Mouse (Mus musculus): ENCODE data around the gene Tmem132b. TPM values are rescaled to one million over a fixed set of nuclear protein-coding genes. Genes with fewer than 3 reads are reported as not detected.

The Tmem132b gene
- total RNA-seq, 2 experiments from 2014 or later: 0.03 to 0.24 TPM

DNA sequence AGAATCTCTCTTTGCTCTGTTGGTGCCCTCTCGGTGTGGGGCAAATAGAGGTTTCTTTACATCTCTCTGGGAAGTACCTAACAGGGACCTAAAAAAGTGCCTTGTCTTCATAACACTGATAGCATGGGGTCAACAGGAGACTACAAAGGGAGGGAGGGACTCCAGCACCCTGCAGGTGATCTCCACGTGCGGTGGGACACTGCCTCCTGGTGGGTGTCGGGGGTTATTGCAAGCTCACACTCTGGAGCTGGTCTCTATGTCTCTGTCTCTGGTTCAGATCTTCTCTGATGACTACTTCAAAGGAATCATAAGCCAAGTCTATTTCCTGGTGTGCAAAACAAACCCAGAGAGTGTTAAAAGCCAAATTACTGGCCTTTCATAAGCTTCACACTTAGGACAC is 47.6 kb downstream of the Tmem132b start:
- no peak for DNase-seq

DNA sequence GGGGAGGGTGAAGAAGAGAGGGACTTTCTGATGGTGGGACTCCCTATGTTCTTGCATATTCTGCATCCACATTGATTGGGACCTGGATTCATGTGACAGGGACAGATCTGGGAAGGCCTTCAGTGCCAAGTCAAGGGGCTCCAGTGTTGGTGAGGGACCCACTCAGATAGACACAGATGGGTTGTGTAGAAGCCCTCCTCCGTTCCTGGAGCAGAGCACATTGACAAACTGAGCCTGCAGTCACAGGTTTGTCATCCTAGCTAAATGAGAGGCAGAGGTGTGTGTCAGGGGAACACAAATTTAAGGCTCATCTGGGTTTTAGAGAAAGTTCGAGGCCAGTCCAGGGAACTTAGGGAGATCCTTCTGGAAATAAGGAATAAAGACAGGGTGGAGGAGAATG is 51.7 kb downstream of the Tmem132b start:
- no peak for DNase-seq

DNA sequence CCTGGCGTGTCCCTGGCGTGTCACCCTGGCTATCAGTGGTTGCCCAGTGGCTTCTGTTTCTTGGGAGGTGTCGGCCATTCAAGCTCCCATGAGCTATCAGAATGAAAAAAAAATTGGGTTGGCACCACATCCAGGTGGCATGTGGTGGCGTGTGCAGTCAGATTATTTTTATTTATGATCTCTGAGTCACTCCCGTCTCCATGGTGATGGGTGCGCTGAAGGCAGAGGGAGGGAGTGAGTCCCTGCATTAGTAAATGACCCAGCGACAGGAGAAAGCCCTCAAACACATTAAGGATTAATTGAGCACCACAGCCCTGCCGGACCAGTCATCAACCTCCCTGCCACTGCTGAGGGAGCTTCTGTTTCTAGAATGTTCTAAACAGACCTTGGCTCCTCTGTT is 52.3 kb downstream of the Tmem132b start:
- DNase-seq: no peak

DNA sequence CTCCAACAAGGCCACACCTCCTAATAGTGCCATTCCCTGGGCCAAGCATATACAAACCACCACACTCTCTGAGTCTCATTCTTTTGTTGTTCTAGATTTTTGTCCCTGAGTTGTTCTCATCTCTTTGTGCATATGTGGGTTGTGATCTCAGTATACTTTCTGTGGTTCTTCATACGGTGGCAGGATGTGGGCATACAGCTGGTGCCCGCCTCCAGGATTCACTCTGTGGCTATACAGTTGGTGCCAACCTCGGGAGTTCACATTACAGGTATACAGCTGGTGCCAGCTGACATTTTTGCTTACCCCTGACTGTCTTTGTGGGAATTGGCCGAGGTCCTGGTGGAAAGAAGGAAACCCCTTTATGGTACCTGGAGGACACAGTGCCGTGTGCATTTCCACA is 53.6 kb downstream of the Tmem132b start:
- DNase-seq: no peak

DNA sequence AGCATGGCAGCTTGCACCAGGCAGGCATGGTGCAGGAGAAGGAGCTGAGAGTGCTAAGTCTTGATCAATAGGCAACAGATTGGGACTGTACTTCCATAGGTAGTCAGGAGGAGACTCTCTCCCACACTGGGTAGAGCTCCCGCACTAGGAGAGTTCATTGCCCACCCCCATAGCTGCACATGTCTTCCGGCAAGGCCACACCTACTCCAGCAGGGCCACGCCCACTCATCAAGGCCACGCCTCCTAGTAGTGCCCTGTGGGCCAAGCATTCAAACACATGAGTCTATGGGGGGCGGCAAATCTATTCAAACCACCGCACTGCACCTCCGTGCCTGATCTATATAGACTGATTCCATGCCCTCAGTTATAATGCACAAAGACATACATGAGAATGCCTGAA is 56.6 kb downstream of the Tmem132b start:
- no peak for DNase-seq

DNA sequence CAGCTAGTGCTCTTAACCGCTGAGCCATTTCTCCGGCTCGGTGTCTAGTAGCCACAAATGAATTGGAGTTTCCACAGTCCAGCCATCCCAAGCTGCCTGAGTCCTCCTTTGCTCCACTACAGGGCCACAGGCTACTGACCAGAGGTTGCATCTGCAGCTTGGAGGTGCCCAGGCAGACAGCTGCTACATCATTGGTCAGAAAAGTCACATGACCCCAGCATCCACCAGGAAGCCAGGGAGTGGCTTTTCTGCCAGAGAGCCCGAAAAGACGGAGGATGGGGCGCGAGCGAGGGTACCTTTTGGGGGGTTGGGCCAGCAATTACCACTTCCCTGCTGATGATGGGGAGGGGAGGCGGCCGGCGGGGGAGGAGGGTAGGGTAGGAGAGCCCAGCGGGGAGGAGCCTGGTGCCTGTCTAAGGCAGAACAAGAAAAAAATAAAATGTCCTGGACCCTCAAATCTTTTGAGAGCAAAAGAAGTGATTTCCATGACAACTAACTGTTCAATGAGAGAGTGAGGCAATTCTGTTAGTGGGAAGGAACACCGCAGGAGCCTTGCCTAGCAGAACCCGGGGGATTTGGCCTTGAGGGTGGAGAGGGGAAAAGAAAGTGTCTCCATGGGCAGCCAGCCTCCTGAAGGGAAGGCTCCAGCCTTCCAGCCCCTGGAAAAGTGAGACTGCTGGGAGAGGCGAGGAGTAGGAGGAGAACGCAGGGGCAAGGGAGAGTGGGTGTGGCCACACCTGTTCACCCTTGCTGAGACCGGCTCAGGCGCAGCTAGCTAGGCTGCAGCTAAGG is 57.5 kb downstream of the Tmem132b start:
- DNase-seq: no peak

DNA sequence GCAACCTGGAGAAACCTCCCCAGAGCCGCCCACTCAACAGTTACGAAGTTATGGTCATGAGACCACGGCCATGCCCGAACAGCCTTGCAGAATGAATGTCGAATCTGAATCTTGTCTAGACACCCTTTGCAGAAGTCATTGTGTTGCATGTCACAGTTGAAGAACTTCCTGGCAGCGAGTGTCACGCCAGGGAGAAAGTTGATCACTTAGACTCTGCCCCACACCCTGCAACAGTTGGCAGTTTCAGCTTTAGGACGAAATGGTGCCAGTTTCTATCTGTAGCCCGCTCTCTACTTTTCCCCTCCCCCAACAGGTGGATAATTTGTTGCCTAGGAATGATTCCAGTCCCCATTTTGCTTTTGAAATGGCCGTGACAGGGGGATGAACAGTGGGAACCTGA is 66.5 kb downstream of the Tmem132b start:
- DNase-seq: no peak

DNA sequence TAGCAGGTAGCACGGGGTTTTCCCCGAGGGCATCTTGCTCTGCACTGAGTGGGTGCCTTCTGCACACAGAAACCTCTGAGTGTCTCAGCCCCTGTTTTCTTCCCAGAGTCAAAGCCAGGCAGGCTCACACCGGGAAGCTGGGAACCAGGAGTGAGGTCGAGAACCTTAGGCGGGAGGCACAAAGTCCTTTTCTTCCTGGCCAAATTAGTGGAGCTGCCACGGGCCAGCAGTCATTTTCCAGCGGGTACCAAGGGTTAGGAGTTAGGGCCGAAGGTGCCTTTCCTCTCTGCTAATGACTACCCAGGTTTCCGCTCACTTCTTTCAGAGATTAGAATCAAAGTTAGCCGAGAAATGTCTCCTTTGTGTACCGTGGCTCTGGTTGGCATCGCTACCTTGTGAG is 75.6 kb downstream of the Tmem132b start:
- DNase-seq: no peak

DNA sequence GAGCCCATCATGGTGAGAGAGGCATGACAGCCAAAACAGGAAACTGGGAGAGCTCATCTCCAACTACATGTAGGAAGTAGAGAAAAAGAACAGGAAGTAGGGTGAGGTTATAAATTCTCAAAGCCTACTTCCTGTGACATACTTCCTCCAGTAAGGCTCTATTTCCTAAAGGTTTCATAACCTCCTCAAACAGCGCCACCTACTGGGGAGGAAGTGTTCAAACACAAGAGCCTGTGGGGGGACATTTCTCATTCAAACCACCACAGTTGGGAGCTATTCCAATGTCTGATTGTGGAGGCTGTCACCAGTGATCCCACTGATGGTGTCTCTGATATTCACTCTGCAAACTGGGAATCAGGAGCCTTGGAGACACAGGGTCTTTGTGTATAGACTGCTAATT is 78.4 kb downstream of the Tmem132b start:
- no peak for DNase-seq

DNA sequence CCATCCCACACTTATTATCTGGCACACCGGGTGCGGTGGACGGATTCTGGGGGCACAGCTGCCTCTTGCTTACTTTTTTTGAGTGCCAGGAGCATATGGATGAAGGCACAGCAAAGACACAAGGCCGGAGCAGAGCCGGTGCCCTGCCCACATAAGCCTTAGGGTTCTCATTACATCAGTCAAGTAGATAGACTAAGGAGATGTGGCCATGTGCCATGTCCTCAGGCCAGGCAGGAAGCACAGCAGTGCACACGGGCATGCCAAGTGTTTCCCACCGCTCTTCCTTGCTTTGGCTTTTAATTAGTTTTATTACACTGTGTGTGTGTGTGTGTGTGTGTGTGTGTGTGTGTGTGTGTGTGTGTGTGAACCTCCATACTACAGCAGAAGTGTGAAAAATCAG is 80.9 kb downstream of the Tmem132b start:
- no peak for DNase-seq

DNA sequence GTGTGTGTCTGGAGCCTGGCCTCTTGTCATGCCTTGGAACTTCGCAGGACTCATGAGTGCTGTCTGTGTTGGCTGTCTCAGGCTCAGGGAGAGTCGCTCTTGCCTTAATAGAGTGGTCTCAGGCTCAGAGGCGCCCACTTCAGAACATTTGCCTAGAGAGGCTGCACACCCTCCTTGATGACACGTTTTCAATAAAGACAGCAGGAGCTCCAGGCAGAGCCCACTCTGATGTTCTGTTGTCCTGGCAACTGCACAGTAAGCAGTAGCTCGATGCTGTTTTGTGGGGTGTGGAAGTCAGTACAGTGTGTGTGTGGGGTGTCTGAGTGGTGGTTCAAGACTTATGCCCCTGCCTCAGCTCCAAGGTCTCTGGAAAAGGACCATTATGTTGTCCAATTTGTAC is 81.6 kb downstream of the Tmem132b start:
- no peak for DNase-seq

DNA sequence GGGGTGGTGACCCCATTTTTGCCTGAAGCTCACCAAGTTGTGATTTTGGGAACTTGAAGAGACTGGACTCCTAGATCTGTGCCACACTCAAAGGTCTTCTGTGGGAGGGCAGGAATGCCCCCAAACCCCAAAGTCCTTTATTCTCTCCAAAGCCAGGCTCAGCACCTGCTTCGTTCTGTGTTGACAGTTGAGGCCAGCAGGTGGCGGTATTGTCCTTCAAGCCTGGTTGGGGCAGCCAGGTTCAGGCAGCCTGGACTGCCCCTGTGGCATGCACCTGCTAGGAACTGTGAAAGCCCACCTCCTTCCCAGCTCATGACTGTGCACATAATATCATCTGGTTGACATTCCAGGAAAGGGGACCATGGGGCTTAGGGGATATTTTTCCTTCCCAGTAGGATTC is 82.8 kb downstream of the Tmem132b start:
- DNase-seq: no peak

DNA sequence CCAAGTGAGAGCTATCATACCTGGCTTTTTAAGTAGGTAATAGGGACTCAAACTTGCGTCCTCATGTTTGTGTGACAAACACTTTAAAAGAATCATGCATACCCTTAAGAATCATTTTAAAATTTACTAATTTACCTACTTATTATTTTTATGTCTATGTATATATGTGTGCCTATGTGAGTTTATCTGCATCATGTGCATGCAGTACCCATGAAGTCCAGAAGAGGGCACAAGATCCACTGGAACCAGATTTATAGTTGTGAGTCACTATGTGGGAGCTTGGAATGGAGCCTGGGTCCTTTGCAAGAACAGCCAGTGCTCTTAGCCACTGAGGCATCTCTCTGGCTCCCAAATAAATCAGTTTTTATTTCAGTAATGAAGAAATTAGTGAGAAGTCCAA is 85.5 kb downstream of the Tmem132b start:
- no peak for DNase-seq

DNA sequence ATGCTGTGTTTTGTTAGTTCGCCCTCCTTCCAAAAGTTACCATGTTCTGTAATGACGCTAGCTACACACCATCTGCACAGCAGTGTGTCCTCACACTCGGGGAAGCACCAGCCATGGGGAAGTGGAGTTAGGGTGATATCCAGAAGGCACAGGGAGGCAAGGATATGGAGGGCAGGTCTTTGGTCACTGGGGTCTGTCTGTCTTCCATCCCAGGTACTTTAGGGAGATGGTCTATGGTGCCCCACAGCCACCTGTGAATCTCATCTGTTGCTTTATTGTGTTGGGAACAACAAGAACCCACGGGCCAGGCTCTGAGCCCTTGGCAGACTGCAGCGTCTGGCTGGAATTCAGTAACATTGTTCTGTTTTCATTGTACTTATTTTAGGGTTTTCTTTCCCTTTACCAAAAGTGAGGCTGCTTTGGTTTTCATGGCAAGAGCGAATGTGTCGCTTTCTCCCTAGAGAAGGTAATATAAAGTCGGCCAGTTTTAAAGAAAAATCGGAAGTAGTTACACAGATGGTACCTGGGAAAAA is 96.3 kb downstream of the Tmem132b start:
- no peak for DNase-seq

DNA sequence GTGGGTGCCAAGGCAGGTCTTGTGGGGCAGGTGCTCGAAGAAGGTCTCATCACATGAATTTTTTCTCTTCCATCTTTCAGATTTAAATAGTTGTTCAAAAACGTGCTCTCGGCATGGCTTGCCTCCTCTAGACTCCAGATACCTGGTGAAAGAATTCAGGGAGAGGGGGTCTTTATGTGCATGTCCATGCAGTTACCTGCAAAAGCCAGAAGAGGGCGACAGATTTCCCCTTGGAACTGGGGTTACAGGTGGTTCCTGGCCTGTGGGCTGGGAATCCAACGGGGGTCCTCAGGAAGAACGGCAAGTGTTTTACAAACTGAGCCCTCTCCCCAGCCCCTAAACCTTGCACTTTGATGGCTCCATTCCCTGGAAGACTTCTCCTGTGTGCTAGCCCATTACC is 103.1 kb downstream of the Tmem132b start:
- DNase-seq: no peak

DNA sequence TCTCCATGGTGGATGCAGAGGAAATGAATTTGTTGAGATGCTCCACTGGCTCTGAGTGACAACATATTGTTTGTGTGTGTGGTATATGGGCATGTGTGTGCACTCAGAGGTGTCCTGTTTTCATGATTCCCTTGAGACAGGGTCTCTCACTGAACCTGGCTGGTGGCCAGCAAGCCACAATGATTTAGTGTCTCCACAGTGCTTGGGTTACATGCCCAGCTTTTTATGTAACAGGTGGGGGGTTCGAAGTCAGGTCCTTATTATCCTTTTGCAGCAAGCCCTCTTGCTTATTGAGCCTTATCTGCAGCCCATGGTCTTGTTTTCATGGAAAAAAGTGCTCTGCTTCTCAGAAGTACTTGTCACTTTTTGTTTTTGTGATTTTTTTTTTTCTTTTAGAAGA is 109.4 kb downstream of the Tmem132b start:
- DNase-seq: no peak

DNA sequence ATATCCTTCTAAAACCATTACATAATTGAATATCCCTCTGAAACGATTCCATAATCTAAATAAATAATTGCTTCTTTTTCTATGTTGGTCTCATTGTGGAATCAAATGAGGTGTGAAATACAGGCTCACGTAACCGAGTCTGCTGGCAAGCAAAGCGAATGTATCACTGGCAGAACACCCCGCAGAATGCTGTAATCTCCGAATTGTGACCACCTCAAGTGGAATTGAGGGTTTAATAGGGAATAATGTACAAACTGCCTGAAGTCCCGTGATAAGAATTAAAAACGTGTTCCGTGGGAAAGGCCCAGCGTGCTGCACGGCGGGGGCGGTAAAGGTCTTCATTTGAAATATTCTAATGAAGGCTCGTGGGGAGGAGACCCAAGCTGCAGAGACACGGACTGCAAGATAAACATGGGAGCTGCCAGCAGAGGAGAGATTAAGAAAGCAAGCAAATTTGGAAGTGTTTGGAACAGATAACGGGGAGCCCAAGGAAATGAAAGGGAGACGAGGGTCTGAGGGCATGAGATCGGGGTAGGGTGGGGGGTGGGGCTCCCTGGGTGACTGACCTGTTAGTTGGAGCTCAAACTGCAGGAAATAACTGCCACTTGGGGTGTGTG is 110.1 kb downstream of the Tmem132b start:
- no peak for DNase-seq

DNA sequence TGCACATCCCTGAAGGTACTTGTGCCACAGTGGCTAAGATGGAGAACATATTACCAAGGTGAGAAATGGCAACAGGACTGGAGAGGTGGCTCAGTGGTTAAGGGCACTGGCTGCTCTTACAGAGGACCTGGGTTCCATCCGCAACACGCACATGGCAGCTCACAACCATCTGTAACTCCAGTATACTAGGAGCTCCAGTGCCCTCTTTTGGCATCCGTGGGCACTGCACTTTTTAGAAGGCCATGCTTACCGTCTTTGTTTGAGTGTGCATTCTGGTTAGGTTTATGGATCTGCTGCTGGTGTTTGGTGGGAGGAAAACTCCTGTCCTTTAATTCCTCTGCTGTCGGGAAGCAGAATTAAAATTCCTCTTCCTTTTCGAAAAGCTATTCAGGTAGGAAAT is 116.7 kb downstream of the Tmem132b start:
- DNase-seq: no peak

DNA sequence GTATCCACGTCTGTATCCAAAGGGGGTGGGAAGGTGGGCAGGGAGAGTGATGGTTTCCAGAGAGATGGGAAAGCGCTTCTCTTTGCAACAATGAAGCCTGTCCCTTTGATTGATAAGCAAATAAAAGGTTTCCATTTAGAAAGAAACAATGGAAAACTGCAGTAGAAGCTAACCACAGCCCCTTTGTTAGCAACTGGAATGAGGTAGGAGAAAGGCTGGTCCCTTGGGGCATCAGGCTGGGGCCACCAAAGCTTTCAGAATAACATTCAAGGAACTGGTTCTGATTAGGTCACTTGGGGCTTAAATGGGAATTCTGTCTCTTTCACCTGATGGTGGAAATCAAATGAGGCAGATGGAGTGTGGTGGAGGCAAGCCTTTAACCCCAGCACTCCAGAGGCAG is 118.4 kb downstream of the Tmem132b start:
- no peak for DNase-seq

DNA sequence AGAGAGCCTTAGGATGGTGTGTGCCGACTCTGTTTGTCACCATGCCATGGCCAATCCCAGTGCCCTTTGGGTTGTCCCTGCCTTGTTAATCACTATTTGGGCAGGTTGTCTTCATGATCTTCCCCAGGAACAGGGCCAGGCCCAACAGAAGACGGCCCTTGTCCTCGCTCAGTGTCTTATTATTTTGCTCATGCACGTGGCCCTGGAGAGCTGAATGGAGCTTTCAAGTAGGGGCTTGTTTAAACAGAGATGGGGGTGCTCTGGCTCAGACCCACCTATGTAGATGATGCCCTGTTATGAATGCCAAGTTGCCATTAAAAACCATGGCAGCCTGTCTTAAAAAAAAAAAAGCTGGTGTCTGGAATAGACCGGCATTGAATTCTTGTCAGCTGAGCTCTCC is 126.5 kb downstream of the Tmem132b start:
- no peak for DNase-seq

DNA sequence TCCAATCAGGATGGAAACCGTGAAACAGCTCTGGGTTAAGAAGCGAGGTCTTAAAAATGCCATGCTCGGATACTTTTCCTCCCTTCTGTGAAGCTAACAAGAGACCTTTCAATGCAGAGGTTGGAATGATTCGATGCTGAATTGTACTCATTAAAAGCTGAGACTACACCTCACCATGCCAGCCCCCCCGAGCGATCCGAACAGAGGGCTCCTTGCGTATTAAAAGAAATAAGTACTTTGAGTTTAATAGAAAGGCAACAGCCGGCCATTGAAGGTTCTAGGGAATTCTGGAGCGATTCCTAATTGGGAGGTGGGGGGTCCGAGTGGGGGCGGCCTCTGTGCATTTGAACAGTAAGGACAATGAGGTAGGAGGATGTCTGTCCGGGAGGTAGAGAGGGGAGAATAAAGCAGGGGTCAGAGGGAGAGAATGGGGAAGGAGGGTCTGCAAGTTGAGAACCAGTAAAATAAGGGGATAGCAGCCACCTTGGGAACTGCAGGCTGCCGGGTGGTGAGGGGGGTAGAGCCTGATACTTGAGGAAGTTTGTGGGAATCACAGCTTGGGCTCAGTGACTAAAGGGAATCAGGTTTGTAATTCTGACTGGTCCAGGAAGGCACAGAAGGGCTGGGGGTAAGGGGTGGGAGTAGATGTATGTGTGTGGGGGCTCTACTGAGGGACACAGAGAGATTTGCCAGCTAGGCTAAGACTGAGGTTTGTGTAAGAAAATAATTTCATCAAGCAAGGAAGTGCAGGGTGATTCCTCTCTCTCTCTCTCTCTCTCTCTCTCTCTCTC is 127.6 kb downstream of the Tmem132b start:
- no peak for DNase-seq

DNA sequence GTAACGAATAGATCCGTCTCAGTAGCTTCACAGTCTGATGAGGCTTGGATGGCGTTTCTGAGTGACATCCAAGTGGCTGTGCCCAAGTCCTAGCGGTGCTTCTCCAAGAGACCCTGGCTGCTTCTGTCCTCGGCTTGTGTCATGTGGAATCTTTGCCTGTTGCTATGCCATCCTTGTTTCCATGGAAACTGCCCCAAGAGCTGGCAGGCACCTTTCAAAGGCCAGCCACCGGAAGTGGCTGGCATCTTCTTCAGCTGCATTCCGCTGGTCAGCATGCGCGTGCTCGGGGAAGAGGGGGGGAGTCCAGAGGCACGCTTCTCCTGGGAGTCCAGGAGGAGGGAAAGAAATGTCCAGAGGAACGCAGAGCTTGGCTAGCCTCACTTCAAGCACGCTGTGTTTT is 144.0 kb downstream of the Tmem132b start:
- DNase-seq: no peak

DNA sequence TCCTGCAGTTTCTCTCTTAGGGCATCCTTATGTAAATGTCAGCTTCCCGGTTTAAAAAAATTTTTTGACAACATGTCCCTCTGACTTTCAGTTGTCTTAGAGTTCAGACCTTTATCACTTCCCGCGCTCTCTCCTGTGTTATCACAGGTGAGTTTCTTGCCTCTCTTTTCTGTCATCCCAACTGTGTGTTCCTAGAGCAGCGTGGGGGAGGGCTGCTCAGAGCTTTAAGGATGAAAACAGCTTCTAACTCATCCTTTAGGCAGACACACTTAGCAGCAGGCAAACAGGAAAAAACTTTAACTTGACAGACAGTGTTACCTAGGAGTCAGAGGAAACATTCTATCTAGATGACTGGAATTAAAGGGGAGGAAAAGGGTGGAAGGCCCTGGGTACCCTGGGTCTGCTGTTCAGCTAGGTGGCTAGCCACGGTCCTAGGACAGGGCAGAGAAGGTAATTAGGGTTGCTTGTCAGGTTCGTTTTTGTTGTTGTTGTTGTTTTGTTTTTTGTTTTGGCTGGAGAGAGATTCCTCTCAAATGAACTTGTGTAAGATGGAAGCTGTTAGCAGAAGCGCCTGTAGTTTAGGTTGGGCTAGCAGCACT is 144.6 kb downstream of the Tmem132b start:
- DNase-seq: no peak
